Comparison of ENCODE assay signal across 26 mouse cellular contexts in genomic region chr14:36852972-36853371, GRCm38 (mm10).
DNase-seq lines count a peak whose midpoint lies in the region; ATAC-seq and TF ChIP-seq lines count a peak whose summit lies in the region.
"Had no signal": no experiment of that assay in that cellular context is flagged by ENCODE, and none has a peak within 500 bp of the region (broad histone marks: within the 10 kb centered on the region; RNA-seq: fewer than 3 reads in every experiment).

No protein-coding gene starts in this region.

- H3K4me1 ChIP-seq in kidney, postnatal 0 days (replicated peaks; ENCODE audit: insufficient read depth, low read length) = no peaks in the 10 kb centered on the region
- no peaks in the 10 kb centered on the region for H3K4me1 ChIP-seq in heart, embryonic 12.5 days (replicated peaks)
- H3K4me1 ChIP-seq: embryonic facial prominence, embryonic 13.5 days; limb, embryonic 15.5 days; liver, embryonic 15.5 days had no signal

- no peak overlapping the region for H3K4me2 ChIP-seq in kidney, postnatal 0 days (ENCODE audit: low read length)
- H3K4me2 ChIP-seq in heart, embryonic 12.5 days = no peak overlapping the region
- H3K4me2 ChIP-seq: embryonic facial prominence, embryonic 13.5 days; heart, embryonic 11.5 days; hindbrain, embryonic 13.5 days; limb, embryonic 15.5 days; liver, embryonic 15.5 days; midbrain, embryonic 13.5 days; neural tube, embryonic 13.5 days had no signal

- no peaks in the 10 kb centered on the region for H3K9me3 ChIP-seq in kidney, postnatal 0 days (replicated peaks; ENCODE audit: low read length)
- no peaks in the 10 kb centered on the region for H3K9me3 ChIP-seq in heart, embryonic 12.5 days (replicated peaks)
- H3K9me3 ChIP-seq: embryonic facial prominence, embryonic 13.5 days; G1E; limb, embryonic 15.5 days; liver, embryonic 15.5 days; midbrain, embryonic 13.5 days; neural tube, embryonic 13.5 days had no signal

- no peak overlapping the region for H3ac ChIP-seq in C2C12 (ENCODE audit: control insufficient read depth, insufficient read length, low read depth)

- H3K9ac ChIP-seq in kidney, postnatal 0 days (ENCODE audit: low read depth, low read length) = no peak overlapping the region
- H3K9ac ChIP-seq in heart, embryonic 12.5 days = no peak overlapping the region
- H3K9ac ChIP-seq: embryonic facial prominence, embryonic 13.5 days; hindbrain, embryonic 13.5 days; limb, embryonic 15.5 days; liver, embryonic 15.5 days; midbrain, embryonic 13.5 days; neural tube, embryonic 13.5 days had no signal

- no peak overlapping the region for H3K27ac ChIP-seq in kidney, postnatal 0 days
- no peak overlapping the region for H3K27ac ChIP-seq in heart, embryonic 12.5 days (ENCODE audit: poor library complexity, severe bottlenecking)
- H3K27ac ChIP-seq: embryonic facial prominence, embryonic 13.5 days; gastrocnemius, adult 2 months; hindbrain, embryonic 13.5 days; limb, embryonic 15.5 days; liver, embryonic 15.5 days; midbrain, embryonic 13.5 days; neural tube, embryonic 13.5 days had no signal

- H3K79me3 ChIP-seq in C2C12 (ENCODE audit: low read depth) = no peaks in the 10 kb centered on the region

- no peak for TF ChIP-seq CTCF in kidney, postnatal 0 days (IDR thresholded peaks at IDR 0.05; ENCODE audit: low read depth)
- no peak for TF ChIP-seq CTCF in C2C12 (IDR thresholded peaks at IDR 0.05; ENCODE audit: control insufficient read depth, insufficient read depth, insufficient read length)

- no peaks in the 10 kb centered on the region for H3K36me3 ChIP-seq in kidney, postnatal 0 days (ENCODE audit: insufficient read depth, low read length)
- no peaks in the 10 kb centered on the region for H3K36me3 ChIP-seq in C2C12 (ENCODE audit: control insufficient read depth, insufficient read depth)
- H3K36me3 ChIP-seq in heart, embryonic 12.5 days = no peaks in the 10 kb centered on the region
- H3K36me3 ChIP-seq: embryonic facial prominence, embryonic 13.5 days; G1E; hindbrain, embryonic 13.5 days; limb, embryonic 15.5 days; liver, embryonic 15.5 days; midbrain, embryonic 13.5 days; neural tube, embryonic 13.5 days had no signal

- no peaks in the 10 kb centered on the region for H3K79me2 ChIP-seq in C2C12 (ENCODE audit: control insufficient read depth, insufficient read depth)

- DNase-seq in kidney, postnatal 0 days (ENCODE audit: low spot score) = peak; percentile 40
- DNase-seq in kidney, adult 8-10 months = no peak
- peak; percentile 31 for DNase-seq in R1 (ENCODE audit: low read depth, low spot score)
- peak; percentile 11 for DNase-seq in forelimb bud, embryonic 11.5 days (ENCODE audit: low read depth, low spot score)
- DNase-seq in spleen, postnatal 10 days (ENCODE audit: low spot score in 2 of 2) = no peak
- DNase-seq: adrenal gland, adult 8-10 months; cerebellum, adult 11 months; cerebellum, postnatal 14 days; gastrocnemius, adult 2 months; heart, postnatal 14 days; layer of hippocampus, adult 9-11 months; thymus, postnatal 25 days had no signal

- no peaks in the 10 kb centered on the region for H3K27me3 ChIP-seq in kidney, postnatal 0 days (ENCODE audit: insufficient read depth, low read length)
- H3K27me3 ChIP-seq in C2C12 (ENCODE audit: control insufficient read depth, insufficient read depth, insufficient read length) = peaks cover 3% of the 10 kb centered on the region
- H3K27me3 ChIP-seq in heart, embryonic 12.5 days (replicated peaks) = no peaks in the 10 kb centered on the region
- H3K27me3 ChIP-seq: embryonic facial prominence, embryonic 13.5 days; hindbrain, embryonic 13.5 days; limb, embryonic 15.5 days; liver, embryonic 15.5 days; midbrain, embryonic 13.5 days; neural tube, embryonic 13.5 days had no signal

- WGBS in kidney, postnatal 0 days = 61% methylated on average over 4 of the region's 4 CpGs
- 54% methylated on average over 4 of the region's 4 CpGs for WGBS in heart, embryonic 12.5 days

- H3K4me3 ChIP-seq in kidney, postnatal 0 days (replicated peaks; ENCODE audit: low read depth, low read length) = no peak overlapping the region
- no peak overlapping the region for H3K4me3 ChIP-seq in C2C12 (ENCODE audit: insufficient read depth, poor library complexity, severe bottlenecking)
- no peak overlapping the region for H3K4me3 ChIP-seq in heart, embryonic 12.5 days
- H3K4me3 ChIP-seq: embryonic facial prominence, embryonic 13.5 days; gastrocnemius, adult 2 months; hindbrain, embryonic 13.5 days; limb, embryonic 15.5 days; liver, embryonic 15.5 days; midbrain, embryonic 13.5 days; neural tube, embryonic 13.5 days had no signal

- ATAC-seq in kidney, postnatal 0 days (replicated peaks; ENCODE audit: low FRiP score, low read depth) = no peak
- ATAC-seq in heart, embryonic 12.5 days (ENCODE audit: insufficient number of reproducible peaks, low FRiP score) = no peak
- ATAC-seq: CD4-positive, CD25-positive, alpha-beta regulatory T cell, adult 4 months; forebrain, embryonic 16.5 days; intestine, embryonic 16.5 days; lung, postnatal 0 days; midbrain, embryonic 13.5 days had no signal

TF ChIP-seq in C2C12, 6 proteins besides CTCF, POLR2A, EP300 and RAD21:
- peak; percentile 81 for TF ChIP-seq USF1 (IDR thresholded peaks at IDR 0.05; ENCODE audit: low read depth)
- TF ChIP-seq MYOG (IDR thresholded peaks at IDR 0.05; ENCODE audit: control insufficient read depth, extremely low read depth, insufficient read length) = no peak
- TF ChIP-seq MAX (IDR thresholded peaks at IDR 0.05) = no peak

Comparison
In these comparisons a context has a peak if more than half of its experiments do, and no peak if none do; other contexts are left out.
1. DNase-seq: peak in kidney, postnatal 0 days (single experiment), R1 (single experiment) and forelimb bud, embryonic 11.5 days (single experiment); none in kidney, adult 8-10 months (0 of 2) and spleen, postnatal 10 days (0 of 2).